Mouse (Mus musculus) testis, adult 2 months (tissue): ENCODE measurements around the gene Lrp1.

Experiments
- CTCF ChIP-seq: fragments of 200-500 bp; IDR thresholded peaks from 2 replicates; pipeline ENCODE4 v1.5.1; 2012; ENCODE audit warnings: low read depth, mild to moderate bottlenecking, inconsistent platforms, low read length, moderate library complexity; ENCODE audit not compliant: control insufficient read depth, insufficient read depth, insufficient replicate concordance
- POLR2A ChIP-seq: fragments of 200-500 bp; IDR thresholded peaks from 2 replicates; pipeline ENCODE4 v1.6.1; 2012; ENCODE audit warnings: low read depth, mild to moderate bottlenecking, inconsistent platforms, low read length, moderate library complexity; ENCODE audit not compliant: control insufficient read depth

DNA sequence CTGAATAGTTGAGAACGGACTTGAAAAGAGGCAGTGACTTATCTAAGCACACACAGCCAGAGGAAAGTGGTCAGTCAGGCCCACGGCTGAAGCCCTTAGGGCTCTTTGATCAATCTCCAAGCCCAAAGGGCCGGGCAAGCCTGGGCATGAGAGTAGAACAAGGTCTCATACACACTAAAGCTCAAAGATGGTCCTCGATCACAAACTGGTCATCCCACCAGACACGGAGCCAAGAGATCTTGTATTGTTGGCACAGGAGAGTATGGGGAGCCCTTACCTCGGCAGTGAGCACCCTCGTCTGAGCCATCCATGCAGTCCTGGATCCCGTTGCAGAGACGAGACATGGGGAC is 10.9 kb downstream of the Lrp1 start:
- TF ChIP-seq CTCF (no peak), POLR2A (no peak)
